Mouse (Mus musculus) liver, embryonic 11.5 days (tissue): Measurements from ENCODE around the gene Dchs1. TPM values are rescaled to one million over a fixed set of nuclear protein-coding genes. Genes with fewer than 3 reads are reported as not detected.
A peak's percentile ranks its signal among the peaks of the same experiment; 100 is the strongest.
"Not testable (repeated sequence)": the region's sequence is repeated elsewhere in the genome, so short reads cannot be mapped to it uniquely, and the experiment has no call there.

ENCODE experiments used
- ATAC-seq: fragments of 200-750 bp; cut with Nextera tagmentation; replicated peaks from 2 replicates; pipeline ENCODE4 v1.8.0; 2017; ENCODE audit warnings: moderate number of reproducible peaks, mild to moderate bottlenecking, moderate TSS enrichment, moderate library complexity; ENCODE audit not compliant: low FRiP score
- DNase-seq: peaks from one replicate; pipeline ENCODE4 v3.0.0-alpha.2; 2017; ENCODE audit warnings: low spot score
- H3K27ac ChIP-seq: fragments of 300-500 bp; sonication (generic); 2 replicates; pipeline ENCODE4 v1.5.1; 2014; ENCODE audit warnings: mild to moderate bottlenecking, low read depth, low read length, control low read depth
- H3K27me3 ChIP-seq: fragments of 300-500 bp; sonication (generic); replicated peaks from 2 replicates; pipeline ENCODE4 v1.6.1; 2014; ENCODE audit warnings: low read length, mixed read lengths; ENCODE audit not compliant: control insufficient read depth, insufficient read depth
- H3K36me3 ChIP-seq: fragments of 300-500 bp; sonication (generic); 2 replicates; pipeline ENCODE4 v1.6.1; 2014; ENCODE audit warnings: mild to moderate bottlenecking, low read length, moderate library complexity, mixed read lengths; ENCODE audit not compliant: control insufficient read depth, insufficient read depth
- H3K4me1 ChIP-seq: fragments of 300-500 bp; sonication (generic); replicated peaks from 2 replicates; pipeline ENCODE4 v1.6.1; 2014; ENCODE audit warnings: low read length, mixed read lengths; ENCODE audit not compliant: control insufficient read depth, insufficient read depth
- H3K4me2 ChIP-seq: fragments of 300-500 bp; sonication (generic); 2 replicates; pipeline ENCODE4 v1.6.1; 2014; ENCODE audit warnings: mild to moderate bottlenecking, control low read depth, moderate library complexity
- H3K4me3 ChIP-seq: fragments of 300-500 bp; sonication (generic); 2 replicates; pipeline ENCODE4 v1.5.1; 2014; ENCODE audit warnings: low read depth, low read length, control low read depth
- H3K9ac ChIP-seq: fragments of 300-500 bp; sonication (generic); 2 replicates; pipeline ENCODE4 v1.6.1; 2014; ENCODE audit warnings: low read depth, low read length, control low read depth
- H3K9me3 ChIP-seq: fragments of 300-500 bp; sonication (generic); 2 replicates; pipeline ENCODE4 v1.6.1; 2016; ENCODE audit warnings: low read length, inconsistent platforms, mixed read lengths; ENCODE audit not compliant: control insufficient read depth
- WGBS: fragments of 180-500 bp; shearing (Covaris S2); extraction: QIAGEN DNeasy Blood & Tissue Kit; methylation state at CpG from one replicate; pipeline ENCODE4 v1.1.7; 2014; 5-methylcytosine and 5-hydroxymethylcytosine counted together
- polyA plus RNA-seq: library from polyadenylated mRNA; unstranded; fragments of >200 nt; fragmentation: Nextera tagmentation; extraction: Ambion mirVana; gene quantifications from 2 replicates; pipeline ENCODE4 v1.2.1, GENCODE M21; 2014

Gene Dchs1
- polyA plus RNA-seq, 1 experiment from 2014 or later = 5.8 TPM

DNA sequence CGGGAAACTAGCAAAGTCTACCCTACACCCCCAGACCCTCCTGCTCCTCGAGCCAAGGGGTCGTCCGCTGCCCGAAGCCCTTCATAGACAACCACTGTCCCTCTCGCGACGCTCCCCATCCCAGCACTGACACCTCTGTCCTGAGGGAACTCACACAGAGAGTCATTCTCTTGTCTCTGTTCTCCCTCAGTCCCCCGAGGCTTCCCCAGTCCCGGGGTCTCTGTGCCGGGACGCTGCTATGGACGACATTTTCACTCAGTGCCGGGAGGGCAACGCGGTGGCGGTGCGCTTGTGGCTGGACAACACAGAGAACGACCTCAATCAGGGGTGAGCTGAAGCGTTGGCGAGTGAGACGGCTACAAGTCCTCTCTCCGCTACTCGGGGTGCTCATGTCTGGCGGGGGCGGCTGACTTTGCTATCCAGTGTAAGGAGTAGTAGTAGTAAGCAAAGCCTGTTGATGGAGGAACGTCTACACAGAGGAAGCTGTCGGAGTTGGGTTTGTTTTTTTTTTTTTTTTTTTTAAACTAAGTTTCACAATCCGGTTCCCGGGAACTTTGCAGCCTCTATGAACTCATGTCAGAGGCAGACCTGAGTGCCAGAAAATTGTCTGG lies 50.4 kb downstream of the Dchs1 start, which contains the start of gene Rrp8:
Gene Rrp8, minus strand, starts transcription at position 475 of the 611 bp plus-strand sequence.
- peak; percentile 6 for ATAC-seq
- under 1% methylated on average over 30 of the region's 30 CpGs for WGBS

DNA sequence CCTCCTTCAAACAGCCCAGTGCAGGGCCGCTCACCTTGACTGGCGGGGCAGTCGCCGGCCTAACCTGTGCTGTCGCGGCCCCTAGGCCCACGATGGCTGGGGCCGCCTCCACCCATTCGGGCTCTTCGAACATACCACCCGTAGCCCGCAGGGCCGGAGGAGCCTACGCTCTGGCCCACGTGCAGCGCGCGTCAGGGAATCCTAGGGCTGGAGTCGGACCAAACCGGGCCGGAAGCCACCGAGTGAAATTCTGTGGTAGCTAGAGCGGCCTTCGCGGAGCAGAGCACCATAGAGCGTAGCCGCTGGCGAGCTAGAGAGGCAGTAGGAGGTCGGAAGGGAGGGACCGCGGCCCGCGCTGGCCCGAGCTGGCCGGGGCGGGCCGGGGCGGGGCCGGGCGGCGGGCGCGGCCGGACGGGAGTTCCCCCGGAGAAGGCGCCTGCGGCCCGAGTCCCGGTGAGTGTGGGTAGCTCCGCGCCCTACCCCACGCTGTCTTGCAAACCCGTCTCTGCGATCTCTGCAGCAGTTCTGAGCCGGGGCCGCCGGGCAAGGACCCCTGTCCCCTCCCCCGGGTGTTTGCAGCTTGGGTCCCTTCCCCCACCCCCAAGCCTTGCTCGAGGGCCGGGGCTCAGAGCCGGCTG lies 51.1 kb downstream of the Dchs1 start, which contains the start of gene Ilk:
Gene Ilk, plus strand, starts transcription at position 329 of the 638 bp plus-strand sequence.
- Histone ChIP-seq H3K27me3 (no peaks in the 10 kb centered on the region), H3K4me1 (peaks cover 22% of the 10 kb centered on the region), H3K27ac (peak within 1 kb of the TSS; percentile 89), H3K36me3 (peaks cover 34% of the 10 kb centered on the region), H3K4me3 (peak within 1 kb of the TSS; percentile 92), H3K9ac (peak within 1 kb of the TSS; percentile 96), H3K9me3 (no peaks in the 10 kb centered on the region), H3K4me2 (peak within 1 kb of the TSS; percentile 87)
- ATAC-seq (peak; percentile 97), DNase-seq (peak; percentile 87)
- WGBS = under 1% methylated on average over 59 of the region's 62 CpGs

More for the DNA sequence above, 50.4 kb downstream of the Dchs1 start, which contains the start of gene Rrp8:
- peak within 1 kb of the TSS; percentile 92 for H3K4me3 ChIP-seq
- H3K27me3 ChIP-seq = no peaks in the 10 kb centered on the region
- peak within 1 kb of the TSS; percentile 96 for H3K9ac ChIP-seq
- peak within 1 kb of the TSS; percentile 87 for H3K4me2 ChIP-seq
- peak within 1 kb of the TSS; percentile 89 for H3K27ac ChIP-seq
- no peak for DNase-seq
- no peaks in the 10 kb centered on the region for H3K9me3 ChIP-seq
- H3K36me3 ChIP-seq = peaks cover 33% of the 10 kb centered on the region
- peaks cover 22% of the 10 kb centered on the region for H3K4me1 ChIP-seq

DNA sequence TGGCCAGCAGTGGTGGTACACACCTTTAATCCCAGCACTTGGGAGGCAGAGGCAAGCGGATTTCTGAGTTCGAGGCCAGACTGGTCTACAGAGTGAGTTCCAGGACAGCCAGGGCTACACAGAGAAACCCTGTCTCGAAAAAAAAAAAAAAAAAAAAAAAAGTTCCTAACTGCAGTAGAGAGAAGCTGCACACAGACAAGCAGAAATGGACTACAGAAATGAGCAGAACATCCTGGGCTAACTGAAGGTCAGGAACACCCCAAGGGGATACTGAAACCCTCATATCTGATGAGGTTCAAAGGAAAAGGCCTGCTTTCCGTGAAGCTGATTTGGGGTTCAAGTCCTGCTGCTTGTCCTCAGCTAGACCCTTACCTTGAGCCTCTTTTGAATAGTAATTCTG lies 52.0 kb downstream of the Dchs1 start:
- WGBS = 52% methylated on average over 4 of the region's 4 CpGs
- Histone ChIP-seq H3K9ac (peak overlapping the region; percentile 96), H3K4me1 (peaks cover 22% of the 10 kb centered on the region), H3K4me2 (peak overlapping the region; percentile 87), H3K36me3 (peaks cover 29% of the 10 kb centered on the region), H3K4me3 (peak overlapping the region; percentile 92)
- not testable (repeated sequence) for H3K9me3 ChIP-seq, H3K27ac ChIP-seq, ATAC-seq, H3K27me3 ChIP-seq
- DNase-seq = peak; percentile 28

DNA sequence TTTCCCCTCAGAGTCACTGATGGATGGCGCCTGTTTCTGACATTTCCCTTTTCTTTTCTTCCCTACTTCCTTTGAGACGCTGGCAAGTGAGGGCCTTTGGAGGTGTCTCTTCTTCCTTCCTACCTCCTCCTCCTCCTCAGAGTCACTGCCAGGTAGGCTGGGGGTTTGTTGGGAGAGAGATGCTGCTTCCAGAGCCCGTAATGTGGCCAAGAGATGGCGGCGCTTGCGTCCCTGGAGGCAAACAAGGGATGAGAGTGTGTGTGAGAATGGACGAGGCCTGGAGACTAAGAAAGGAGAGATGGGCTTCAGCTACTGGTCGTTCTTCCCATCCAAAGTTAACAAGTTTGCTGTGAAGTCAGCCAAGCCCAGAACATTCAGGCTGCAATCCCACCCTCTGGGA lies 52.6 kb downstream of the Dchs1 start:
- peak; percentile 20 for DNase-seq
- 87% methylated on average over 8 of the region's 8 CpGs for WGBS
- H3K4me2 ChIP-seq = peak overlapping the region; percentile 87
- H3K27me3 ChIP-seq = no peaks in the 10 kb centered on the region
- H3K4me3 ChIP-seq = no peak overlapping the region
- peaks cover 26% of the 10 kb centered on the region for H3K36me3 ChIP-seq
- peaks cover 22% of the 10 kb centered on the region for H3K4me1 ChIP-seq
- no peak for ATAC-seq
- H3K9ac ChIP-seq = 0 out of 2 replicates have a peak overlapping the region, but pooled peaks have one; percentile 35
- H3K9me3 ChIP-seq = no peaks in the 10 kb centered on the region
- no peak overlapping the region for H3K27ac ChIP-seq

DNA sequence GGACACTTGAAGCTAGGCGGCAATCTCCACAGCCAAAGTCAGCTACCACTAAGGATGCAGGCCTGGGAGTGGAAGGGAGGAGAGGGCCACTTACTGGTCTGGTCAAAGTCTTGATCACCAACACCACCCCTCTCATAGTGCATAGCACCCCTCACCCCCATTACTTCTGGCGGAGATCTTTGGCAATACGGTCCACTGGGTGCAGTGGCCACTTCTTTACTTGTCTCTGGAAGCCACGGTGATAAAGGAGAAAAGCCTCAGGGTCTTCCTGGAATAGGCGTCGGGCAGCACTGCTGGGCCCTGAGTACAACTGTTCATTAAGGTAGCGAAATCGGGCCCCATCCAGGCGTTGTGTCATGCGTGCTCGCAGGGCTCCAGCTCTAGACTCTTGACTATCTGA lies 53.6 kb downstream of the Dchs1 start:
- WGBS = 92% methylated on average over 11 of the region's 11 CpGs
- Histone ChIP-seq H3K9me3 (no peaks in the 10 kb centered on the region), H3K9ac (no peak overlapping the region), H3K27me3 (no peaks in the 10 kb centered on the region), H3K4me1 (peaks cover 14% of the 10 kb centered on the region), H3K36me3 (peaks cover 29% of the 10 kb centered on the region), H3K4me2 (no peak overlapping the region), H3K4me3 (no peak overlapping the region), H3K27ac (no peak overlapping the region)
- DNase-seq (peak; percentile 26), ATAC-seq (no peak)

DNA sequence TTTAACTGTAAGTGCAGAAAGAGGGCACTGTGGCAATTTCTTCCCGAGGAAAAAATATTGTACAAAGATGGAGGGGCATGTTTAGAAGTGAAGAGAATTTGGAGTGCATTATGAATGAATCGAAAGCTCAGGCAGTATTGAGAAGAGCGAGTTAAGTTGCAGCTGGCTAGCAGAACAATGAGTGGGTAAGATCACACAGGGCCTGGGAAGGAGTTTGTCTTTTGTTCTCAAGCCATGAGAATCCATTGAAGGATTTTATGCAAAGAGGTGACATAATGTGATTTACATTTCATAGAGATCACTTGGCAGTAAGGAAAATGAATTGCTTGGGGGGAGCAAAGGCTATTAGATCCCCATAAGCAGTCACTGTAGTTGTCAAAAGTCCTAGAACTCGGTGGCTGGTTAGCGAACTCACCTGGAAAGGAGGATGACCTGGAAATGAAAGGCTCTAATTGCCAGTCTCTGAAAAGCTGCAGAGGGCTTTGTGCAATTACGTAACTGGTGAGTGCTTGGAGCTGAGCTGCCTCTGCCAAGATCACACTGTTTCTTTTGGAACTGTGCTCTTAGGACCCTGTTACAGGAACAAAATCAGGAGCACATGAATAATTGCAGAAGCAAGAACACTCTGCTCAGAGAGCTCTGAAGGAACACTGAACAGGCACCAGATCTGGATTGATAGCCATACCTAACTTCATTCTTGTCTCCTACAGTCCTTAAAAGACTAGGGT lies 58.6 kb downstream of the Dchs1 start:
- Histone ChIP-seq H3K27me3 (no peaks in the 10 kb centered on the region), H3K36me3 (peaks cover 24% of the 10 kb centered on the region), H3K4me2 (no peak overlapping the region), H3K4me1 (no peaks in the 10 kb centered on the region), H3K9me3 (no peaks in the 10 kb centered on the region), H3K9ac (no peak overlapping the region), H3K4me3 (no peak overlapping the region), H3K27ac (no peak overlapping the region)
- no peak for ATAC-seq
- DNase-seq = no peak
- 84% methylated on average over 6 of the region's 6 CpGs for WGBS

DNA sequence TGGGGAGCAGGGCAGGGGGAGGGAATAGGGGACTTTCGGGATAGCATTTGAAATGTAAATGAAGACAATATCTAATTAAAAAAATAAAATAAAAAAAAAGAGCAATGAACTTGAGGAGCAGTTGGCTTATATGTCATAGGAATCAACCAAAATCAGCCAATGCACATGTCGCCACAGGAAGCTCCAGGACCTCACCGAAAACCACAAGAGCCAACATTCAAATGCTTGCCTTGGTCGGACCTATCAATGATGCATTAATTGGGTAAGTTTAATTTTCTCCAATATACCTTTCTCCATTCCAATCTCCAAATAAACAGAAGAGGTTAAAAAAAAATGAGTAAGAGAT lies 60.5 kb downstream of the Dchs1 start:
- Histone ChIP-seq H3K27ac (no peak overlapping the region), H3K36me3 (peaks cover 10% of the 10 kb centered on the region), H3K9me3 (no peaks in the 10 kb centered on the region), H3K4me2 (no peak overlapping the region), H3K27me3 (no peaks in the 10 kb centered on the region), H3K9ac (no peak overlapping the region), H3K4me1 (no peaks in the 10 kb centered on the region), H3K4me3 (no peak overlapping the region)
- ATAC-seq (no peak), DNase-seq (no peak)
- 77% methylated on average over 4 of the region's 4 CpGs for WGBS

DNA sequence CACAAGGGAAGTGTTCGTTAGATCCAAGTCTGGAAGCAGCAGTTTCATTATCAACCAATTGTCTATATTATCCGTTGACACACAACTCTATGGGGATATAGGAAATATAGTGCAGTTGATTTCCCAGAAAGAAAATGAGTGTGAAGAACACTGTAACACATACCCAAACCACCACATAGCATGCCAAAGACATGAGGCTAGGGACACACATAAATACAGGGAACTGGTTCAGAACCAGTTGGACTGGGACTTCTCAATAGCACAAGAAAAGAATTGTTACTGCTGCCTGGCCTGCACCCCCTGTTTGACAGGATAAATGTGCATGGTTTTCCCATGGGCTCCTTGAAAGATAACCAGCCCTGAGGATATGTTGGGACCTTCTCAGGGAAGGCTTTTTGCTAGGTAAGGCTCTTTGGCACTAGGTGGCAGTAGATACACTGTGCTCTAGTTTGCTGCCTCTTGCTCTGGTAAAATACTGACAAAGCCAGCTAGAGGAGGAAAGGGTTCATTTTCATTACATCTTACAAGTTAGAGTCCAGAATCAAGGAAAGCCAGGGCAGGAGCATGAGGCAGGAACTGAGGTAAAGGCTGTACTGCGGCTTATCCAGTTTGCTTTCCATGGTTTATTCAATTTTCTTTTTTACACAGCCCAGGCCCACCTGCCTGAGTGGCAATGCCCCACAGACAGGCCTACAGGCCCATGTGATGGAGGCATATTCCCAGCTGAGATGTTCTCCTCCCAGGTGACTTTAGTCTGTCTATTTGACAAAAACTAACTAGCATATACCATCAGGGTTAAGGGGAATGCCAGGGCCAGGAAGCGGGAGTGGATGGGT lies 61.1 kb downstream of the Dchs1 start:
- peaks cover 4% of the 10 kb centered on the region for H3K36me3 ChIP-seq
- H3K9ac ChIP-seq = no peak overlapping the region
- no peak overlapping the region for H3K27ac ChIP-seq
- WGBS = 81% methylated on average over 4 of the region's 4 CpGs
- no peaks in the 10 kb centered on the region for H3K27me3 ChIP-seq
- H3K4me2 ChIP-seq = no peak overlapping the region
- ATAC-seq = peak; percentile 72
- no peak overlapping the region for H3K4me3 ChIP-seq
- H3K9me3 ChIP-seq = no peaks in the 10 kb centered on the region
- H3K4me1 ChIP-seq = no peaks in the 10 kb centered on the region
- DNase-seq = no peak
